Mouse (Mus musculus) lung, adult 2 months (tissue): ENCODE measurements at regions not wholly inside any gene's neighbourhood (a gene's known extent, or its start where the extent isn't known, plus 50 kb on each side); places are given as distances from the start of the nearest gene placed in this dataset.

Source experiments
- CTCF ChIP-seq: fragments of 200-500 bp; IDR thresholded peaks from 2 replicates; pipeline ENCODE4 v1.5.1; 2011; ENCODE audit warnings: mild to moderate bottlenecking, low read length, control low read depth; ENCODE audit not compliant: insufficient read depth
- POLR2A ChIP-seq: fragments of 200-500 bp; IDR thresholded peaks from 2 replicates; pipeline ENCODE4 v1.6.1; 2011; ENCODE audit warnings: low read depth, mild to moderate bottlenecking, control low read depth, low read length, borderline replicate concordance; ENCODE audit errors: extremely low read depth

- TF ChIP-seq CTCF: no peak
- no peak for TF ChIP-seq POLR2A
Measured at GRCm38 (mm10) chr2:33986420-33986819, 98.7 kb upstream of the Mvb12b start.
